In the genomic region with DNA sequence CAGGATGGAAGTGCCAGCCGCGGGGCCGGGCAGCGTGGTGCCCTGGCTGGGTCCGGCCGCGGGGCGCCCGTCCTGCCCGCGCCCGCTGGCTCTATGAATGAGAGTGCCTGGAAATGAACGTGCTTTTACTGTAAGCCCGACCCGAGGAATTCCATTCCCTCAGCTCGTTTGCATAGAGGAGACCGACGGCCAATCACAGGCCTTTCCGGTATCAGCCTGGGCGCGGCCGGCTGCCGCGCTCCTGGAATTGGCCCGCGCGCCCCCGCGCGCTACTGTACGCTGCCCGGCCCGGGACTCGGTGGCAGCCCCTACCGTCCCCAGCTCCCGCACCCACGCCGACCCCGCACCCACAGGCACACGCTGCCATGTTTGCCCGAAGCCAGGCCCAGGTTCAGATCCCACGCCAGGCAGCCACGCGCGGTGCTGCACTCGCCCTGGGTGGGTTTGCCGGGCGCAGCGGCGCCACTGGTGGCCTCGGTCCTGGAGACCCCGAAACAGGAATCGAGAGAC, we compare ENCODE assay signal across 8 mouse cellular contexts.
DNase-seq lines count a peak whose midpoint lies in the region; ATAC-seq and TF ChIP-seq lines count a peak whose summit lies in the region.

No protein-coding gene starts in this region.

- ATAC-seq in common myeloid progenitor, adult 5-6 weeks (replicated peaks; ENCODE audit: low read depth, poor library complexity, severe bottlenecking): peak; percentile 47
- peak; percentile 92 for ATAC-seq in liver, embryonic 14.5 days (ENCODE audit: insufficient read depth)

- no peaks in the 10 kb centered on the region for H3K36me3 ChIP-seq in liver, embryonic 14.5 days (replicated peaks; ENCODE audit: control insufficient read depth, insufficient read depth, low read depth)
- no peaks in the 10 kb centered on the region for H3K36me3 ChIP-seq in testis, adult 2 months (ENCODE audit: control insufficient read depth, insufficient read depth, low read length)

- TF ChIP-seq POLR2A in testis, adult 2 months (IDR thresholded peaks at IDR 0.05; ENCODE audit: control insufficient read depth, low read depth, low read length): no peak

- H3K4me2 ChIP-seq in liver, embryonic 14.5 days (ENCODE audit: low read depth): peak overlapping the region; percentile 100

- no peak for TF ChIP-seq EP300 in liver, embryonic 14.5 days (IDR thresholded peaks at IDR 0.05; ENCODE audit: low read depth)

- no peaks in the 10 kb centered on the region for H3K9me3 ChIP-seq in liver, embryonic 14.5 days (ENCODE audit: control insufficient read depth, low read length)

- peak; percentile 32 to 47 for DNase-seq in left cerebral cortex, postnatal 25 days (ENCODE audit: low spot score in 2 of 2)
- no peak for DNase-seq in left cerebral cortex, adult 8-10 months (ENCODE audit: low spot score in 2 of 2)
- DNase-seq in gastrocnemius, postnatal 14 days: peak; percentile 83
- DNase-seq in induced T-regulatory cell, adult 2 months (ENCODE audit: low read depth): peak; percentile 76
- peak; percentile 85 for DNase-seq in liver, embryonic 14.5 days (ENCODE audit: low read depth in 3 of 3, low spot score in 3 of 3)
- DNase-seq in naive thymus-derived CD4-positive, alpha-beta T cell, adult 2 months (ENCODE audit: low read depth): peak; percentile 65

- intact Hi-C loops in left cerebral cortex, postnatal 25 days (cut with DNase I): loop anchor here (5.0 kb wide), 2 partner anchors 130 to 1395 kb away; no protein-coding TSS in a partner anchor
- intact Hi-C loops in gastrocnemius, postnatal 14 days (cut with DNase I; ENCODE audit: low total_unique reads): loop anchor here (5.0 to 10.0 kb wide), 3 partner anchors 440 to 758 kb away; no protein-coding TSS in a partner anchor

- peak overlapping the region; percentile 70 to 76 for H3K4me3 ChIP-seq in liver, embryonic 14.5 days (ENCODE audit: insufficient read depth in 1 of 2, low read depth in 2 of 2, low read length in 2 of 2)
- peak overlapping the region; percentile 46 for H3K4me3 ChIP-seq in testis, adult 2 months (ENCODE audit: control insufficient read depth, low read depth, low read length)

- 0% methylated on average over 53 of the region's 53 CpGs for WGBS in liver, embryonic 14.5 days (ENCODE audit: insufficient replicate concordance)

- H3K4me1 ChIP-seq in liver, embryonic 14.5 days (replicated peaks; ENCODE audit: control insufficient read depth in 2 of 2, insufficient read depth in 2 of 2, low read length in 1 of 2): peaks cover 14 to 21% of the 10 kb centered on the region in 2 experiments
- H3K4me1 ChIP-seq in testis, adult 2 months (ENCODE audit: control insufficient read depth, insufficient read depth, low read length): peaks cover 29% of the 10 kb centered on the region

- TF ChIP-seq CTCF in liver, embryonic 14.5 days (IDR thresholded peaks at IDR 0.05; ENCODE audit: low read depth): no peak
- no peak for TF ChIP-seq CTCF in testis, adult 2 months (IDR thresholded peaks at IDR 0.05; ENCODE audit: control insufficient read depth, insufficient read depth, insufficient replicate concordance, low read depth, low read length)

- H3K27ac ChIP-seq in liver, embryonic 14.5 days: peak overlapping the region; percentile 84
- H3K27ac ChIP-seq in testis, adult 2 months (ENCODE audit: control insufficient read depth, insufficient read depth, low read depth, low read length): no peak overlapping the region

- peak overlapping the region; percentile 87 for H3K9ac ChIP-seq in liver, embryonic 14.5 days (replicated peaks)

- peaks cover 27% of the 10 kb centered on the region for H3K27me3 ChIP-seq in liver, embryonic 14.5 days (ENCODE audit: control insufficient read depth, insufficient read depth, low read length)
- peaks cover 4% of the 10 kb centered on the region for H3K27me3 ChIP-seq in testis, adult 2 months (ENCODE audit: control insufficient read depth, insufficient read depth, low read length)

Comparison
In these comparisons a context has a peak if more than half of its experiments do, and no peak if none do; other contexts are left out.
1. DNase-seq: peak in left cerebral cortex, postnatal 25 days (2 of 2), gastrocnemius, postnatal 14 days (single experiment), induced T-regulatory cell, adult 2 months (single experiment), liver, embryonic 14.5 days (3 of 3) and naive thymus-derived CD4-positive, alpha-beta T cell, adult 2 months (single experiment); none in left cerebral cortex, adult 8-10 months (0 of 2).